Mouse (Mus musculus): ENCODE measurements around the gene Aspm. TPM values are rescaled to one million over a fixed set of nuclear protein-coding genes. Genes with fewer than 3 reads are reported as not detected.

The Aspm gene
- total RNA-seq, 4 experiments from 2014 or later, result 0.05 to 0.12 TPM; not detected in 2

- no peak for DNase-seq (ENCODE audit: low spot score in 2 of 2)
Observed at GRCm38 (mm10) chr1:139501258-139501752, 46.7 kb downstream of the Aspm start, which contains the start of gene F13b. F13b (plus strand) TSS chr1:139501702.

- no peak for DNase-seq (ENCODE audit: low spot score in 2 of 2)
Observed at GRCm38 (mm10) chr1:139514556-139514955, 60.0 kb downstream of the Aspm start.

Other genes starting within 250 kb of the Aspm start
- gene Crb1, start 77.7 kb upstream of the Aspm start, total RNA-seq (2022), result not detected
- 10 to 100 TPM; 15.1 to 21.2 (median 16.1) TPM for gene Zbtb41, start 32.5 kb upstream of the Aspm start, total RNA-seq (2022)
- not detected for gene F13b, start 46.9 kb downstream of the Aspm start, total RNA-seq (2022)
- gene Cfhr1, start 105.5 kb downstream of the Aspm start, total RNA-seq (2022), result not detected